Mouse (Mus musculus) midbrain, postnatal 0 days (tissue): Measurements from ENCODE around the gene Mdga1. TPM values are rescaled to one million over a fixed set of nuclear protein-coding genes. Genes with fewer than 3 reads are reported as not detected.
A peak's percentile ranks its signal among the peaks of the same experiment; 100 is the strongest.

Experiments used
- ATAC-seq: fragments of 200-750 bp; cut with Nextera tagmentation; 2 replicates; pipeline ENCODE4 v1.8.0; 2017; ENCODE audit warnings: moderate number of reproducible peaks, mild to moderate bottlenecking, moderate TSS enrichment, moderate library complexity; ENCODE audit not compliant: low FRiP score
- DNase-seq: peaks from one replicate; pipeline ENCODE4 v3.0.0-alpha.2; 2015; ENCODE audit warnings: low spot score
- H3K27ac ChIP-seq: fragments of 300-500 bp; sonication (generic); 2 replicates; pipeline ENCODE4 v1.5.1; 2014; ENCODE audit warnings: low read depth, mild to moderate bottlenecking, low read length, mixed read lengths
- H3K27me3 ChIP-seq: fragments of 300-500 bp; sonication (generic); 2 replicates; pipeline ENCODE4 v1.6.1; 2014; ENCODE audit warnings: low read length, control low read depth, mixed read lengths; ENCODE audit not compliant: insufficient read depth
- H3K36me3 ChIP-seq: fragments of 300-500 bp; sonication (generic); 2 replicates; pipeline ENCODE4 v1.6.1; 2014; ENCODE audit warnings: low read length, control low read depth, mixed read lengths; ENCODE audit not compliant: insufficient read depth
- H3K4me1 ChIP-seq: fragments of 300-500 bp; sonication (generic); 2 replicates; pipeline ENCODE4 v1.6.1; 2014; ENCODE audit warnings: mild to moderate bottlenecking, control low read depth, antibody characterized with exemption, low read length, mixed read lengths; ENCODE audit not compliant: insufficient read depth
- H3K4me2 ChIP-seq: fragments of 300-500 bp; sonication (generic); 2 replicates; pipeline ENCODE4 v1.6.1; 2014; ENCODE audit warnings: low read depth, mild to moderate bottlenecking, low read length, mixed read lengths; ENCODE audit not compliant: poor library complexity, severe bottlenecking
- H3K4me3 ChIP-seq: fragments of 300-500 bp; sonication (generic); 2 replicates; pipeline ENCODE4 v1.5.1; 2014; ENCODE audit warnings: low read depth, mild to moderate bottlenecking, low read length, moderate library complexity
- H3K9ac ChIP-seq: fragments of 300-500 bp; sonication (generic); replicated peaks from 2 replicates; pipeline ENCODE4 v1.6.1; 2014; ENCODE audit warnings: mild to moderate bottlenecking, low read length, moderate library complexity, mixed read lengths; ENCODE audit not compliant: poor library complexity, severe bottlenecking
- H3K9me3 ChIP-seq: fragments of 300-500 bp; sonication (generic); 2 replicates; pipeline ENCODE4 v1.6.1; 2016; ENCODE audit warnings: low read length, control low read depth
- CTCF ChIP-seq: IDR thresholded peaks from 2 replicates; pipeline ENCODE4 v1.5.1; 2016; ENCODE audit warnings: antibody characterized with exemption, mild to moderate bottlenecking
- whole genome bisulfite sequencing: fragments of 180-500 bp; shearing (Covaris S2); extraction: QIAGEN DNeasy Blood & Tissue Kit; methylation state at CpG from one replicate; pipeline ENCODE4 v1.1.7; 2014; 5-methylcytosine and 5-hydroxymethylcytosine counted together
- polyA plus RNA-seq: library from polyadenylated mRNA; unstranded; fragments of >200 nt; fragmentation: Nextera tagmentation; extraction: Ambion mirVana; gene quantifications from 2 replicates; pipeline ENCODE4 v1.2.1, GENCODE M21; 2015
- total RNA-seq: library from RNA; depleted of rRNA; stranded (reverse); fragments of >200 nt; gene quantifications from 2 replicates; pipeline ENCODE4 v1.2.3, GENCODE M21; 2014; rRNA removed

Mdga1 gene
- total RNA-seq (64.7 and 81.3 TPM in 2 replicates), polyA plus RNA-seq (12.7 and 16.9 TPM in 2 replicates)

DNA sequence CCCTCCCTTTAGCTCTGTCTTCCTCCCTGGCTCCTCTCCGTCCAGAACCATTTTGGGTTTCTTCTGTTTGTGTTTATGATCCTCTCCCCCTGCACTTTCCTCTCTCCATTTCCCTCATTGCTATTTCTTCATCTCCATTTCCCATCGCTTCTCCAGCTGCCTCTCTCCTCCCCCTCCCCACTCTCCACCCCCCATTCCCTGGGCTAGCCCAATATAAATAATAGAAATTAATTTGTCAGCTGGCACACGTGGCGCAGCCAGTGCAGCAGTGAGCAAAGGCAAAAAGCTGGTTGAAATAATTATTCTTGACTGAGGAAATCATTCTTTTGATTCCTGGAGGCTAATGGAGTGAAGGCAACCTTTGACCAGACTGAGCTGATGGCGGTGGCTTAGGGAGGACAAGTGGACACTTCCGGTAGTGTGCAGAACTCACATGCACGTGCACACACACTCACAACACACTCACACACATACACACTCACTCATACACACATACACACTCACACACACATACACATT, at the start of gene Mdga1:
Mdga1 (minus strand) TSS at position 51 of the 519 bp plus-strand sequence.
- no peak for ATAC-seq
- 66% methylated on average over 7 of the region's 7 CpGs for WGBS

GRCm38 (mm10) chr17:30018927-30019610, 49.2 kb upstream of the Mdga1 start:
- Histone ChIP-seq H3K27ac (no peak overlapping the region), H3K36me3 (no peaks in the 10 kb centered on the region), H3K9ac (no peak overlapping the region), H3K4me3 (no peak overlapping the region), H3K27me3 (no peaks in the 10 kb centered on the region), H3K4me1 (no peaks in the 10 kb centered on the region; the same call in 1 of the 2 replicates), H3K4me2 (no peak overlapping the region), H3K9me3 (no peaks in the 10 kb centered on the region)
- DNase-seq = no peak
- no peak for TF ChIP-seq CTCF
- WGBS = 81% methylated on average over 12 of the region's 12 CpGs
- ATAC-seq = no peak

More for the DNA sequence above, at the start of gene Mdga1:
- H3K4me1 ChIP-seq = peaks cover 9% of the 10 kb centered on the region; the same call in 1 of the 2 replicates
- no peaks in the 10 kb centered on the region for H3K36me3 ChIP-seq
- no peak within 1 kb of the TSS for H3K4me2 ChIP-seq
- H3K27me3 ChIP-seq = peaks cover 3% of the 10 kb centered on the region; the same call in 1 of the 2 replicates
- TF ChIP-seq CTCF = no peak
- H3K4me3 ChIP-seq = no peak within 1 kb of the TSS
- no peak within 1 kb of the TSS for H3K27ac ChIP-seq
- no peaks in the 10 kb centered on the region for H3K9me3 ChIP-seq
- DNase-seq = no peak
- H3K9ac ChIP-seq = no peak within 1 kb of the TSS

GRCm38 (mm10) chr17:30014660-30015059, 44.8 kb upstream of the Mdga1 start:
- Histone ChIP-seq H3K27me3 (no peaks in the 10 kb centered on the region), H3K27ac (no peak overlapping the region), H3K9ac (no peak overlapping the region), H3K4me1 (no peaks in the 10 kb centered on the region), H3K36me3 (no peaks in the 10 kb centered on the region), H3K4me2 (no peak overlapping the region), H3K9me3 (no peaks in the 10 kb centered on the region), H3K4me3 (no peak overlapping the region)
- DNase-seq (no peak), ATAC-seq (no peak)
- TF ChIP-seq CTCF = peak; percentile 32; the same call in 1 of the 2 replicates
- WGBS = 96% methylated on average over 4 of the region's 4 CpGs

- Histone ChIP-seq H3K9ac (no peak overlapping the region), H3K27me3 (no peaks in the 10 kb centered on the region), H3K9me3 (no peaks in the 10 kb centered on the region), H3K4me1 (peaks cover 15% of the 10 kb centered on the region), H3K27ac (no peak overlapping the region), H3K36me3 (no peaks in the 10 kb centered on the region), H3K4me2 (0 out of 2 replicates have a peak overlapping the region, but pooled peaks have one; percentile 12), H3K4me3 (no peak overlapping the region)
- DNase-seq (no peak), ATAC-seq (no peak)
- no peak for TF ChIP-seq CTCF
Observed at GRCm38 (mm10) chr17:30008392-30008791, 38.5 kb upstream of the Mdga1 start.

- no peak for ATAC-seq
- H3K27ac ChIP-seq = no peak overlapping the region
- 92% methylated on average over 6 of the region's 6 CpGs for WGBS
Observed at GRCm38 (mm10) chr17:30007883-30008282, 38.0 kb upstream of the Mdga1 start.

GRCm38 (mm10) chr17:30006877-30007276, 37.0 kb upstream of the Mdga1 start:
- Histone ChIP-seq H3K9me3 (no peaks in the 10 kb centered on the region), H3K27ac (no peak overlapping the region), H3K9ac (no peak overlapping the region), H3K27me3 (no peaks in the 10 kb centered on the region), H3K4me3 (no peak overlapping the region), H3K36me3 (no peaks in the 10 kb centered on the region), H3K4me2 (peak overlapping the region; percentile 34), H3K4me1 (peaks cover 15% of the 10 kb centered on the region)
- DNase-seq (no peak), ATAC-seq (no peak)
- no peak for TF ChIP-seq CTCF
- 85% methylated on average over 2 of the region's 2 CpGs for WGBS

More at GRCm38 (mm10) chr17:30007883-30008282, 38.0 kb upstream of the Mdga1 start:
- H3K4me2 ChIP-seq = peak overlapping the region; percentile 12; the same call in 1 of the 2 replicates
- H3K4me3 ChIP-seq = no peak overlapping the region
- no peak for TF ChIP-seq CTCF
- no peaks in the 10 kb centered on the region for H3K36me3 ChIP-seq
- DNase-seq = no peak
- H3K27me3 ChIP-seq = no peaks in the 10 kb centered on the region
- no peaks in the 10 kb centered on the region for H3K9me3 ChIP-seq
- peaks cover 15% of the 10 kb centered on the region for H3K4me1 ChIP-seq
- H3K9ac ChIP-seq = no peak overlapping the region
